Mouse (Mus musculus) heart, adult 8-10 months (tissue): ENCODE measurements around the gene Opcml. TPM values are rescaled to one million over a fixed set of nuclear protein-coding genes. Genes with fewer than 3 reads are reported as not detected.

Experiments
- DNase-seq: peaks from one replicate; pipeline ENCODE4 v3.0.0; 2022; ENCODE audit warnings: low spot score
- total RNA-seq, 4 experiments: library from RNA; stranded (reverse); gene quantifications; 2 replicates each; pipeline ENCODE4 v1.2.4; 2022

Gene Opcml
- total RNA-seq, 4 experiments from 2014 or later: 0.87 to 1.2 (median 1.1) TPM

GRCm38 (mm10) chr9:28752908-28753307 is 962.3 kb downstream of the Opcml start:
- DNase-seq: no peak

GRCm38 (mm10) chr9:28756841-28757451 is 966.4 kb downstream of the Opcml start:
- DNase-seq: no peak

GRCm38 (mm10) chr9:28761460-28761859 is 970.9 kb downstream of the Opcml start:
- DNase-seq: no peak

- no peak for DNase-seq
These were observed 973.6 kb downstream of the Opcml start for GRCm38 (mm10) chr9:28764149-28764548.

- DNase-seq: no peak
These were observed 986.2 kb downstream of the Opcml start for GRCm38 (mm10) chr9:28776517-28777503.

- DNase-seq: no peak
These were observed 993.3 kb downstream of the Opcml start for GRCm38 (mm10) chr9:28783834-28784233.

- no peak for DNase-seq
These were observed 998.9 kb downstream of the Opcml start for GRCm38 (mm10) chr9:28789439-28789838.

GRCm38 (mm10) chr9:28800100-28800499 is 1009.5 kb downstream of the Opcml start:
- DNase-seq: no peak

- DNase-seq: peak; percentile 19
These were observed 1016.1 kb downstream of the Opcml start for GRCm38 (mm10) chr9:28806666-28807065.

- no peak for DNase-seq
These were observed 1031.5 kb downstream of the Opcml start for GRCm38 (mm10) chr9:28822060-28822459.

GRCm38 (mm10) chr9:28822466-28822865 is 1031.9 kb downstream of the Opcml start:
- DNase-seq: no peak

GRCm38 (mm10) chr9:28825821-28826220 is 1035.2 kb downstream of the Opcml start:
- no peak for DNase-seq

- no peak for DNase-seq
These were observed 1055.5 kb downstream of the Opcml start for GRCm38 (mm10) chr9:28845961-28846570.

GRCm38 (mm10) chr9:28855826-28856225 is 1065.3 kb downstream of the Opcml start:
- no peak for DNase-seq

- DNase-seq: no peak
These were observed 1071.4 kb downstream of the Opcml start for GRCm38 (mm10) chr9:28861983-28862382.

- no peak for DNase-seq
These were observed 1076.7 kb downstream of the Opcml start for GRCm38 (mm10) chr9:28867256-28867655.

GRCm38 (mm10) chr9:28870478-28870877 is 1079.9 kb downstream of the Opcml start:
- DNase-seq: no peak

- no peak for DNase-seq
These were observed 1092.0 kb downstream of the Opcml start for GRCm38 (mm10) chr9:28882566-28882965.

GRCm38 (mm10) chr9:28891611-28892010 is 1101.0 kb downstream of the Opcml start:
- no peak for DNase-seq

- no peak for DNase-seq
These were observed 1112.7 kb downstream of the Opcml start for GRCm38 (mm10) chr9:28903291-28903690.

- DNase-seq: no peak
These were observed 1119.2 kb downstream of the Opcml start for GRCm38 (mm10) chr9:28909738-28910137.

- DNase-seq: no peak
These were observed 1121.1 kb downstream of the Opcml start for GRCm38 (mm10) chr9:28911571-28912185.
